Mouse (Mus musculus): ENCODE results near the gene Kctd20.

Kctd20 gene

DNA sequence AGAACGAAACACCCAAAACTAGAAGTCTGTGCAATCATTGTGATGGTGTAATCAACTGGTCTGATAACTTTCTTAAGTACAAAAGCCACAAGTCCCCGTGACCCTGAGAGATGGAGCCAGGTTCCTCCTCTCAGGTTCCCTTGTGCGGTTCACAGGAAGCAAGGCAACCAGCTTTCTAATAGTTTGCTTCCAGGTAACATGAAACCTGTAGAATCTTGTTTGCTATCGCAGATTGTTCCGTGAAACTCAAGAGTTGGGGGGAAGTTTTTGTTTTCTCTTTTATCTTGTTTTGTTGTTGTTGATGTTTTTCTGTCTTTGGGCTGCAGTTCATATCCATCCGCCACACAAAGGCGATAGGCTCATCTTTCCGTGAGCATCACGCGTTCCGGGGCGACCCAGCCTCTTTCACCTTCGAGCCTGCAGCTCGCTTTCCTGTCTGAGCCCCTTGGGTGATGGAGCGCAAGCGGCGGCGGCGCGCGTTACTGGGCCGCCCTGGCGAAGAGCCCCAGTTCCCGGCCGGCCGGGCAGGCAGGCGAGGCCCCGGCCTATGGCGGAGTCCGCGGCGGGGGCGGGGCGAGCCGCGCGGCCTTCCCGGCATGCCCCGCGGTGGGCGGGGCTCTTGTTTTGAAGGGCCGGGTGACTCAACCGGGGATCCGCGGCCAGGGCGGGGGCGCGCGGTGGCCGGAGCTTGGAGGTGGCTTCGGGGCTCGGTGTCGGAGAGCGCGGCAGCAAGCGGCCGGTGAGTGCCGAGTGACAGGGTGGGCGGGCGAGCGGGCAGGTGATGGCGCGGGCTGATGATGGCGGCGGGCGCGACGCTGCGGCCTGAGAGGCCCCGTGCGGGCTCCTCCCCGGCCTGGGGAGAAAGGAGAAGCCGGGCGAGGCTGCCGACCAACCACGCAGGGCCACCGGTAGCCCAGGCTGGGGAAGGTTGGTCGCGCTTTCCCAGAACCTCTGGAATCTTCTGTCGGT is at the start of gene Kctd20:
Kctd20 (plus strand) TSS at position 120 of the 969 bp plus-strand sequence.
- peak; percentile 85 for DNase-seq

DNA sequence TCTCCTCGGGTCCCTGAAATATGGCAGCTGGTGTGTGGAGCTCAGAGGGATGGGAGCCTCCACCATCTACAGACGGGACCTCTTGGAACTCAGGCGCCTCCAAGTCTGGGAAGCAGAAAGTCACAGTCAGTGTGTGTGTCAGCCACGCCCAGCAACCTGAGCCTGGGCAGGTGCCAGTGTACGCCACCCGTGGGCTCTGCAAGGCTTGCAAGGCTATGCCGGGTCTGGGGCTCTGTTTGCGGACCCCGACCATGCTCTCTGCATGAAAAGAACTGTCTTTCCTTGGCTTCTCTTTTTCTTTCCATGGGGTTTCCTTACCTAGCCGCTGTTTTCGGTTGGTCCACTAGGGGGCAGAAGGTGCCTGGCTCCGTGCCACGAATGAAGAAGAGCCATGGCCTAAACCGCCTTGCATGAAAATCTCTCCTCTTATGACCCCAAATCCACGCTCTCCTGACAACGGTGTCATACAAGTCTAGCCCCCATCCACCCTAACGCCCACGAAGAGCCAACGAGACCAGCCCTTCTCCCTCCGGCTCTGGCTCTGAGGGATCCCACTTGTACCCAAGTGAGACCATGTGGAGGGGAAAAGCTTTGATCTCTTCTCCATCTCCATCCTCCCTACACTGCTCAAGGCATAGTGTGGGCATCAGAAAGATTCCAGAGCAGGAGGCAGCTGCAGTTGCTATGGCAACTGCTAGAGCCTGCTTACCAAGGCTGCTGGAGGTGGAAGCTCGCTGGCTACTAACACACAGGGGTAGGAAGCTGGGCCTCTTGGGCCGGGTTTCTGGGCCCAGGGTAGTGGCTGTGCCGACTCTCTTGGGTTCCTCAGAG is 47.0 kb upstream of the Kctd20 start:
- DNase-seq = peak; percentile 67

DNA sequence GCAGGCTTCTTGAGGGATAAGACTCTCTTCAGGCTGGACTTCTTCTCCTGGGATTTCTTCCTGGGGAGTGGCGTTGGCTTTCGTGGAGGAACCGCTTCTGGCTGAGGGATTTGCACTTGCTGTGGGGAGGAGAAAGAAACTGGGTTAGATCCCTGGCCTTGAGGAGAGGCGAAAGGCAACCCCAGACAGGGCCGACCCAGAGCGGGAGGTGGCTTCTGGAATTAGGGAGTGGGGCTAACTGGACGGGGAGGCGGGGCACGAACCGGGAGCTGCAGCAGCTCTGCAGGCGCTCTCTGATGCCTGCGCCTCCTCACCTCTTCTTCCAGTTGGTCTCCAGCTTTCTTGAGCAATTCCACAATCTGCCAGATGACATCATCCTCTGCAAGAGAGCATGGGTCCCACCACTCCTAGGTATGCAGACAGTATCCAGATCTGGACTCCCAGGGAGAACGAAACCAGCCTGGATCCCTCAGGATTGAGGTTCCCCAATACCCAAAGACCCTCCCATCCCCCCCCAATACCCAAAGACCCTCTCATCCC is 46.3 kb upstream of the Kctd20 start:
- no peak for DNase-seq

DNA sequence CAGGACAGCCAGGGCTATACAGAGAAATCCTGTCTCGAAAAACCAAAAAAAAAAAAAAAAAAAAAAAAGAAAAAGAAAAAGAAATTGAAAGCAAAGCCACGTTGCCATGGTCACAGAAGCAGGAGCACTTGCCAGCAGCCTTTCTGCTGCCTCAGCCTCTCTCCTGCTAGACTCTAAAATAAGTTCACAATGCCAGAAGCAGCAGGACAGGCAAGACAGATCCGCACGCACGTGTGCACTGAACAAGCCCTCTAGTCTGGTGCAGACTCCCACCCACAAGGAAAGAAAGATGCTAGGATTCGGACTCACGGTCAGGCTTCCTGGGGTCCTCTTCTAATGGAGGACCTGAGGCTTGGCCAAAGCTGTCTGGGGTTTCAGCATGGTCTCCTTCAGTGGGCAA is 43.8 kb upstream of the Kctd20 start:
- peak; percentile 41 for DNase-seq

DNA sequence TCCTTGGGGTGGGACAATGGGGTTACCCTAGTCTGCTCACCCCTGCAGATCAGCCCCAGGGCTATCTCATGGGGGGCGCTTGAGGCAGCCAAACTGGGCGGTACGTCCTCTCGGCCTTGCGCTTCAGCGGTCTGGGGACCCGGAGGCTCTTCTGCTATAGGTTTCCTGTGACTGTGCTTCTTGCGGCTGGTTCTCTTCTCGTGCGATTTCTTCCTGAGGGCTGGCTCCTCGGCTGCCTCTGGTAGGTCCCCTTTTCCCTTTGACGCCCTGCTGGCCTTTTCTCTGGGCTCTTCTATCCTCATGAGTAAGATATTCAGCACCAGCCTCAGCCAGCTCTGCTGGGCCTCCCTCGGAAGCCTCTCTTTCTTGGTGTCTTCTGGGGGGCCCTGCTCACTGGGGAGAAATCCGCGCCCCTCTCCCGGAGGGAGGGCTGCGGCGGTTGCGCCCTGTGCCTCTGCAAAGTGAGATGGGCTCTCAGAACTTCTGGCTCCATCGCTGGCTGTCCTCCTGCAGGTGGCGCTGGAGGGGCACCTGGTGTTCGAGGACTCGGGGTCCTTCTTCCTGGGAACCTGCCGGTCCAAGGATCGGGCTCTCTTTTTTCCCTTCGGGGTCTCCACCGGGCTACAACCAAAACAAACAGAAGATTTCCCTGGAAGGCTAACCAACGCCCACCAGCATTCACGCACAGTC is 42.4 kb upstream of the Kctd20 start:
- peak; percentile 72 for DNase-seq

DNA sequence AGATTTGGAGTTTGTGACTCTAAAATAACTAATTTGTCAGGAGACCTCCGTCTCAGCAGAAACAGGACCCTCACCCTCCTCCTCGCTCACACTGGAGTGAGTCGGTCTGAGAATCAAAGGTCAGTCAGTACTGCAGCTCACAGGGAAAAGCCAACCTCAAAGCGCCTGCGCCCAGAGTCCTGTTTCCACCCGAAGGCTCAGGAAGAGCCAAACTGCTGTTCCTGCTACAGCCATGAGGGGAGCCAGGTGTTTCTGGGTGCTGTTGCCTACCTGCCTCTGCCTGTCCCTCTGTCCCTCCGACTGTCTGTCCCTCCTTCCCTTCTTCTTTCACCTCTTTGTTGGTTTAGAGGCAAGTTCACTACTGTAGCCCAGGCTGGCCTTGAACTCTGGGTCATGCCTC is 41.6 kb upstream of the Kctd20 start:
- DNase-seq = no peak

DNA sequence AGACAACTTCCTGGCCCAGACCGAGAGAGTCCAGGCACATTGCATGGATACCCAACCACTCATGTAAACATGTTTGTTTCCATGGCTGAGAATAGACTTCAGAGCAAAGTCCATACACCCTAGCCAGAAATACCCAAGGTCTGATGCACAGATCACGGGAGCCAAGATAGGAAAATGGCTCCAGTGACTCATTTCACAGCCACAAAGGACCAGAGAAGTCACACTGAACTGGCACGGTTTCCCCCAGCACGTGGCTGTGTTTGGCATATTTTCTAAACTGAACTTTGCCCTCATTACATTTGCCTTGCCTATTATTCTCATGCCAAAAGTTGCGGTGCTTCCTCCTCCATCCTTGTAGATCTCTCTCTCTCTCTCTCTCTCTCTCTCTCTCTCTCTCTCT is 38.5 kb upstream of the Kctd20 start:
- no peak for DNase-seq

DNA sequence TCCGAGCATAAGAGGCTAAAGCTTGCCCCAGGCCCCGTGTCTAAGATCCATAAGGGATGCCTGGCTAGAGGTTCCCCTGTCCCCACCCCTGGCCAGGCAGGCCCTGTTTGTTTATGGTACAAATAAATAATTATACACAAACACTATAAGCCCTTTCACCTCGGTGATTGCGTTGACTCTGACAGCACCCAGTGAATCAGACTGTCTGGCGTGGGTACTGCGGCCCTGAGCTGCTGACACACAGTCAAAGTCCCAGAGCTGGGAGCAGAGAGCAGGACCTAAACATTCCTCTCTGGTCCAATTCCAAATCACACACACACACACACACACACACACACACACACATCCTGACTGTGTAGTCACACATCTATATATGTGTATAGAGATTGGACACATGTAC is 37.8 kb upstream of the Kctd20 start:
- DNase-seq = no peak

DNA sequence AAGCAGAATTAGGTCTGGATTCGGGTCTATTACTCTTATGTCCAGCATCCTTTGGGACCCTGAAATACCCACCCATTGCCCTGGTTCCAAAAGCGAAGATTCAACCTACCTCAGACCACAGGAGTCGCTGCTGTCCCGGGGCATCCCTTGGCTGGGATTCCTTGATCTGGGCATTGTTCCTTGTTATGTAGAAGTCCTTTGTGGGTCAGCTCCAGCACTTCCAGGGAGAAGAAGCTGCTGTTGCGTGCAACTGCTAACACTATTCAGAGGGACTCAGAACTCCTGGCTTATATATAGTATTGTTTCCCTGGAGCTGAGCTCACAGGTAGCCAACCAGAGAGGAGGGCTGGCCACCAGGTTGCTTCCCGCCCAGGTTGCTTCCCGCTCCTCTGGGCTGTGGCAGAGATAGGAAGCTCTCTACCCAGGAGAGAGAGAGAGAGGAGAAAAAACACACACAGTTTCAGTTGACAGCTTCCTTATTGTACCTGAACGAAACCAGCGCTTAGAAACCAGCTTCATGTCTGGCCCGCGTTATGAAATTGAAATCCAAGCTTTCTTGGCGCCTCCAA is 36.6 kb upstream of the Kctd20 start, which contains the start of gene 4930539E08Rik:
4930539E08Rik (minus strand) TSS at position 265 of the 569 bp plus-strand sequence.
- DNase-seq = no peak

DNA sequence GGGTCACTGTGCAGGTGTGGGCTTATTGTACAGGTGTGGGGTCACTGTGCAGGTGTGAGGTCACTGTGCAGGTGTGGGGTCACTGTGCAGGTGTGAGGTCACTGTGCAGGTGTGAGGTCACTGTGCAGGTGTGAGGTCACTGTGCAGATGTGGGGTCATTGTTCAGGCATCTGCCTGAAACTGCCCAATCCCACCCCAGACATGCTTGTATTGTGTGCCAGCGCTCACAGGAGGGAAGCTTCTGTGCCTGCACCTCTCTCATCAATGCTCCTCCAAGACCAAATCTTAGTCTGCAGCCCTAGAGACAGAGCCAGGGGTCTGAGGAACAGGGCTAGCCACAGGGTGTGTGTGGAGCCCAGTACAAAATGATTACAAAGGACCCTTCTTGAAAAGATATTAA is 35.2 kb upstream of the Kctd20 start:
- DNase-seq = no peak

DNA sequence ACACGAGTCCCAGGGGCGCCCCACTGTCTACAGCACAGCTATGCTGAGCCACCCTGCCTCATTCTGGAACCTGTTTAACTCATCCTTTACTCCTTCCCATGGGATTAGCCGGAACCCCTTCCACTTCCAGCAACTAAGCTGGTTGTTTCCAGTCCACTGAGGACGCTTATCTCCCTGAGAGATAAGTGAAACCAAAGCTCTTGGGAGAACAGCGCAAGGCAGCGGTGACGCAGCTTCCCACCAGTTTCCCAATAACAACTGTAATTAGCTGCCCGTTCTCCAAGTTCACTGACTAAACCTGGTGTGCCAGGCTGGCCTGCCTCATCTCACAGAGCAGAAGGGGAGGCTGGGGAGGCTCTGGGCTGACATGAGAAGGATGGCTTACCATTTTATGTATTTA is 30.7 kb upstream of the Kctd20 start:
- no peak for DNase-seq

DNA sequence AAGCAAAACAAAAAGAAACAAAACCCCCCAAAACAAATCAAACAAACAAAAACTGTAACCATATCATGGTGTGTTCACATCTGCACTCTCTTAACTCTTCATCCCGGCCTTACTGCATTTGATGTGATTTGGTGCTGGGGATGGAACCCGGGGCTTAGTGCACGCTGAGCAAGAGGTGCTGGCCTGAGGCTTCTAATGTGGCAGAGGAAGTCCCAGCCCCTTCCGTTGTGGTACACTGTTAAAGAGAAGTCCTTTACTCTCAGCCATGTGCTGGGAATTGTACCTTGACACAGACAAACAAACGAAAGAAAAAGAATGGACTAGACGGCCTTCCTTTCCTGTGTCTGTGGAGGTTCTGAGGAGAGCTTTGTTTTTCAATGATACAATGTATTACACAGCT is 29.7 kb upstream of the Kctd20 start:
- DNase-seq = no peak

DNA sequence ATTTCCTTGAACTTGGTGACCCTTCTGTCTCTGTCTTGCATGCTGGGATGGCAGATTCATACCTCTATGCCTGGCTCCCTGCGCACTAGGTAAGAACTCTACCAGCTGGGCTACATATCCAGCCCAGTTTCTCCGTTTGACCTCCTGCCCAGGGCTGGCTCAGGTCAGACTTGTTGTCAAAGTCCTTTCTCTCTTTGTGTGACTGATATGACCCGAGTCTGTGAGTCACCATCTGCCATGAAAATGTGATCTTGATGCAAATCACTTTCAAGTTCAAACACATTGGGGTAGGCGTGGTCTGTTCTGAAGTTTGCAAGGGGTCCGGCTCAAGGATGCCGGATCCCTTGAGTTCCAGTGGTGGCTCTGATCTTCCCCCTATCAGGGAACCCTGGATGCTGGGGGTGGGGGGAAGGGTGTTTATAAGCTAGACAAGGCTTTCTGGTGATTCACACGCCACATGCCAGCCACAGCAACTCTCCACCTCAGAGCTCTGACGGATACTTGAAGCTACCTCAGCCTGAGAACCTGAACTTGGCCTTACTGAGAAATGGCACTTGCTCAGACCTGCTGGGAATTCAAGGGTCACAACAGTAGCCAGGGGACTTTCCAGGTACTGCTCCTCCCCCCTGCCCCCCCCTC is 26.7 kb upstream of the Kctd20 start:
- DNase-seq = no peak

DNA sequence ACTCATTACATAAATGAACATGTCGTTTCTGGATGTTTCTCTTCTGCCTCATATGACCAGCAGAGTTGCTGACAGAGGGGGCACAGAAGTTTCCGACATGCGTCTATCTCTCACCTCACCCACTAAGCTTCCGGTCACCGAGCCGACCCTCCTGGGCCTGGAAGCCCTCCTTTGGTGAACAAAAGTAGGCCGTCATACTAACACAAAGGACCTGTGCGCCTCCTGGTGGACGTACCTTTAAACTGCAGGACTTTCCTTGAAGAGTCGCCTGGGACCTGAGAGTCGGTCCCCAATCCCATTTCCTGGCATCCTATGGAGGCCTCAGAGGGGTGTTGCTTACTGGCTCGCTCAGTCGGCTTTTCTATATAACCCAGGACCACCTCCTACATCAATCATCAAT is 25.4 kb upstream of the Kctd20 start:
- DNase-seq = peak; percentile 82

DNA sequence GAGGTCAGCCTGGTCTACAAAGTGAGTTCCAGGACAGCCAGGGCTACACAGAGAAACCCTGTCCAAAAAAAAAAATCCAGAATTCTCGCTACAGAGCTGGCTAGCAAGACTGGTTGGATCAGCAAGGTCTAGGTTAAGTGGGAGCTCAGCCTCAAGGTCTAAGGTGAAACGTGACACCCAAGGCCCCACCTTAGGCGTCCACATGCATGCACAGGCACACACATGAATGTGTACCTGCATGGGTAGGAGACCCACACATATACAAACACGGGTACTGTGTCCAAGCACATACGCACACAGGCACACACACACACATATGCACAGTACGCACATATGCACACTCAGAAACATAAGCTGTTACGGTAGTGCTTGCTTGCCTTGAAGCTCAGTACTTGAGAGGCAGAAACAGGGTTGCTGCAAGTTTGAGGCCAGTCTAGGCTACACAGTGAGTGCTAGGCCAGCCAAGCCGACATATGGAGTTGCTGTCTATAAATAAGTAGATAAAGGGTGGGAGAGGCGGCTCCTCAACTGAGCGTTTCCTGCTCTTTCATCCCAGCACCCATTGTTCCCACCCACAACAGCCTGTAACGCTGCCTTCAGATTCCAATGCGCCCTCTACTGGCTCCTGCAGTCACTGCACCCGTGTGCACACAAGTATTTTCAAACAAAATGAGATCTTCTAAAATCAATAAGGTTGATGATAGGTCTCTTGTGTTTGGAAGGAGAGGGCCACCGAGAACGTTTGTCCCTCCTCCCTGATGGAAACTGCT is 24.7 kb upstream of the Kctd20 start:
- peak; percentile 59 for DNase-seq

DNA sequence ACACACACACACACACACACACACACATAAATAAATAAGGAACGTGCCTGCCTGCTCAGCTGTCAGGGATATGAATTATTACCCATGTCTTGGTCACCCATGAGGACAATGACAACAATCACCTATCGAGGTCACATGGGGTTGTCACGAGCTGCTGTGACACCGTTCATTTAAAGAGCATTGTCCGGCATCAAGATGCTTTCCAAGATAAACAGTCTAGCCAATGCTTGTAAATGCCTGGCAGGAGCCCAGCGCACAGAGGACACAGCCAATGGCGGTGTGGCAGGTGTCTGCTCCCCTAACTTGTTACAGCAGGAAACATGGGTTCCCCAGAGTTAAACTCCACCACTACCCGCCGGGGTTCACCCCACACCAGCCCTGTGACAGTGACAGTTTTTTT is 23.7 kb upstream of the Kctd20 start:
- DNase-seq = no peak

DNA sequence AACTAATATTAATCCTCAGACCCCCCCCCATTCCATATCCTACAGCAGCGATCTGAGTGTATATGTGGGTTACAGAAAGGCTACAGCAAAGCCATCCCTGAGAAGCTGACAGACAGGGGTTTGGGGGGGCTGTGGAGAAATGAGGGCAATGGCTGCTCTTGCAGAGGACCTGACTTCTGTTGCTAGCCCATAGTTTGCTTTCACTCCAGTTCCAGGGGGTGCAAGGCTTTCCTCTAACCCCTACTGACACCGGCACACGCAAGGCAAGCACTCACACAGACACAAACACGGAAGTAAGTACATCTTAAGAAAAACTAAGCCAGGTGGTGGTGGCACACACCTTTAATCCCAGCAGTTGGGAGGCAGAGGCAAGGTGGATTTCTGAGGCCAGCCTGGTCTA is 22.4 kb upstream of the Kctd20 start:
- DNase-seq = no peak

DNA sequence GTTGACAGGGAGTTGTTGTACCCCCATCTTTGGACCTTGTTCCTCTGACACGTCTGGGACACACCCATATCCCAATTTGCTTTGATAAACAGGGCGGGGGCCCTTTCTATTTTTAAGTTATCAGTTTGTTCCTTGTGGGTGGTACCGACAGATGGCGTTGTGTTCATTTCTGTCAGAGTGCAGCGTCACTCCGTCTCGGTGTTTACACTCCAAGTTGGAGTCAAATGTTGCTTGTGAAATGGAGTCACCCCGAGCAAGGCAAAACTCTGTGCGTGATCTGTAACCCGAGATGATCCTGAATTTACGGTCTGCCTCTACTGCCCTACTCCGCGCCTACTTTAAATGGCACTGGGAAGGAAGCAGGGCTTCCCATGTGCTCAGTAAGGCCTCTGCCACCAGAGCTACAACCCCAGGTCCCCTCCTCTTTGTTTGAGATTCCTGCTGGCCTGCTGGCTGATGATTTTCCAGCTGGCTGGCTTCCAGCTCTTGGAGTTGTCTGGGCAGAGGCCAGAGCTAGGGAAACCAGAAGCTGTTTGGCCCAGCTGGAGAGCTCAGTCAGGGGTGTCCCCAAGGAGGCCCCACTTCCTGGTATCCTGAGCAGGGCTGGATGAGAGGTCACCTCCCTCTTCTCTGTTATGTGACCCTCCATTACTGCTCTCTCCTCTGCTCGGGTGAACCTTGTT is 21.2 kb upstream of the Kctd20 start:
- DNase-seq = peak; percentile 69

DNA sequence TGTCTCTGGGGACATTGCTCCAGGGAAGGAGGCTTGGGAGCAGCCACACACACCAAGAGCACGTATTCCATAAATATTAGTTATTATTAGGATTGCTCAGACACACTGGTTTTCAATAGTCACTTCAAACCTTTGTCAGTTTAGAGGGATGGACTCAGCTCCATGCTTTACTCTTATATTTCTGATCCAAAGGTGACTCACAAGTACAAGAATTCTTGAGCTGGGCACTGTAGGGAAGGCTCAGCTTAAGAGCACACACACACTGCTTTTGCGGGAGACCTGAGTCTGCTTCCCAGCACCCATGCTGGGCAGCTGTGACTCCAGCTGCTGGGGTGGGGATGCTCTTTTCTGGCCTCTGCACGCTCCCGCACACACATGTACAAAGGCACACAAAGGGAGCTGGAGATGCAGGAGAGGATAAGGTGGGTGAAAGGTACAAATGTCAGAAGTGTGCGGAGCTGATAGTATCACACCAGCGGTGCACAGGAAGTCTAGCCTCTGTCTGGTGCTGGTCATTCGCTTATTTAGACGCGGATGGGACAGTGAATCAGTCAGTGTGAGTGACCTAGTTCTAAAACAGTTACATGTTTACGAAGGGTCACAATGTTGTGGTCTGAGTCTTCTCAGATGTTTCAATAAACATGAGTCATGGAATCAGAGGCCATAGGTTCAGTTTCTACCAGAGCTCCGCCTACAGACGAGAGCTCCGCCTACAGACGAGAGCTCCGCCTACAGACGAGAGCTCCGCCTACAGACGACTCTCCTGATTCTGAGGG is 20.1 kb upstream of the Kctd20 start:
- no peak for DNase-seq

DNA sequence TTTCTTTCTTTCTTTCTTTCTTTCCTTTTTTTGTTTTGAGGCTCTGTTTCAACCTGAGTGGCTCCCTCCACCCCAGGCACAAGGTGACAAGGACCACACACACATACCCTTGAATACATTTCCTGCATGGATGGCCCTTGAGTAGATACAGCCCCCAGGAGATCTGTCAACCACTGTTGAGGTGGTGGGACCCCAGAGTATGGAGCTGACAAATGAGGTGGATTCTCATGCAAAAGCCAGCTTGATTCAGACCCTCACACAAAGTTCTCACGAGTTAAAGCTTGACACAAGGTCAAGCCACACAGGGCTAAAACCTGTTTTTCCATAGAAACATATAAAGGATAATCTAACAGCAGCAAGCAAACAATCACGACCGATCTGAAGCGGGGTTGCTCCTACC is 19.5 kb upstream of the Kctd20 start:
- no peak for DNase-seq
